Mouse (Mus musculus) cerebellum, adult 9-11 months (tissue): ENCODE measurements around the gene Sema5a.
A peak's percentile ranks its signal among the peaks of the same experiment; 100 is the strongest.

Experiments used
- DNase-seq: peaks from one replicate; pipeline ENCODE4 v3.0.0; 2022

Gene Sema5a

DNA sequence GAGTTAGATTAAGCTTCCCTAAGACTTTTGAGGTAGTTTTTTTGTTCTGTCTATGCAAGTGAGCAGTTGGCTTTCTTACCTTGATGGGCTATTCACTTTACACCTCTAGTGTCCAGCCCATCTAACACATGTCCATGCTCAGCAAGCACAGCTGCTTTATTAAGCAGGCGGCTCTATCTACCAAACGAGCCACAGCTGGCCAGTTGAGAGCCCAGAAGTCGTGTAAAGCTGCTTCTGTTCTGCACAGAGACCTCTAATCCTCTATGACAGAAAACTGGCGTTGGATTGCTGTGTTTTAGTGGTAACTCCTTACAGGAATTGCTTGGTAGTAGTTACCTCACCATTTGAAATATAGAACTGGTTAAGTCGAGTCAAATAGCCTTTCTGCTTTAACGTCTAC, 126.8 kb downstream of the Sema5a start:
- no peak for DNase-seq

GRCm38 (mm10) chr15:32376326-32376725, 131.7 kb downstream of the Sema5a start:
- DNase-seq: no peak

DNA sequence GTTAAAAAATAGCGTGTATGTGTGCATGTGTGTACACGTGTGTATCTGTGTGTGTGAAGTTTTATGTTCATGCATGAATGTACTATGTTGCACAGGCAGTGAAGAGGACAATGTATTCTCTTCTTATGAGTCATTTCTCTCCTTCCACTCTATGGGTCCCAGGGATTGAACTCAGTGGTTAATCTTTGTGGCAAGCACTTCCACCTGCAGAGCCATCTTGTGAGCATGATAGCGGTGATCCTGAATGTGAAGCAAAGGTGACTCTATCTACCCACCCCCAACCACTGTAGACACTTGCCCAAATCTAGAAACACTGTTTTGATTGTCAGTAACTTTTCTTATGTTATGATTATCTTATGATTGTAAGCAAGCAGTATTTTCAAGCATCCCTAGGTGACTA, 133.2 kb downstream of the Sema5a start:
- no peak for DNase-seq

DNA sequence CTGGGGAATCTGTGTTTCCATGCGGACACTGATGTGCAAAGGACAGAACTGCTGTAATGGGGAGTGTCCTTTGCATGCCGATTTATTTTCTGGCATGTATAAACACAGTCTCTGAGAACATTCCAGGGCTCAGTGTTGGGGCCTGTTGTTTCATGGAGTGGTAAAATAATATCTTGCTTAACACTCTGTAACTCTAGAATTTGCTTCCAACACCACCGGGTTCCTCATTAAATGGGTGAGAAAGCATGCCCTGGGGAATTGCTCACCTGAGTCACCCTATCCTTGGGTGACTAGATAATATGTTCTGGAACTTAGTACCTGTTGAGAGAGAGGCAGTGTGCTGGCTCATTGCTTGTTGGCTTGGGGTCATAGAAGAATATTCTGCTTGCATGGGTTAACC, 135.7 kb downstream of the Sema5a start:
- no peak for DNase-seq

GRCm38 (mm10) chr15:32382930-32383481, 138.4 kb downstream of the Sema5a start:
- DNase-seq: no peak

DNA sequence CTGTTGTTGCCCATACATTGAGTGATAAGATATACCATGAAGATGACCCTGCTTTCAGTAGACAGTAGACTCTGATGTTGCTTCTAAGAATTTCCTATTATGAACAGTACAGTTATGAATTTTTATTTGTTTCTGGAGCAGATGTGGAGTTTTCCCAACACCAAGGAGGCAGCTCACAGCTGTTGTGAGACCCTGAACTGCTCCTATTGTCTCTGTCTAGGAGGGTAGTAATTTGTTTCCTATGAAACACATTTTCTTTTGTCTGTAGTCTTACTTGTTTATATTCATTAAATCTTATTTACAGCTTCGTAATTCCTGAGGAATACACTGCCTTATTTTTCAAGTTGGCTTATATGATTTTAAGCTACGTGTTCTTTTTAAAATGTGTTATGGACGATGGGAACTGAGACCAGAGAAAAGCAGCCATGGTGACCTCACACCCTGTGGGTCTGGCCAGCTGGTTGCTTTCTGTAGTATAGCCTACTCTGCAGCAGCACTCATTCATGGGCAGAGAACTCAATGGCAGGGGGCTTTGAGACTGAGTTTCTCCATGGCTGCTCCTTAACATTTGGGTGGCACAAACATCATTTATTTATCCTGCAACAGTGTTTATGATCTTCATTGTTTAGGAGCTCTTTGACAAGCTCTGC, 151.8 kb downstream of the Sema5a start:
- no peak for DNase-seq

GRCm38 (mm10) chr15:32397064-32397463, 152.5 kb downstream of the Sema5a start:
- no peak for DNase-seq

DNA sequence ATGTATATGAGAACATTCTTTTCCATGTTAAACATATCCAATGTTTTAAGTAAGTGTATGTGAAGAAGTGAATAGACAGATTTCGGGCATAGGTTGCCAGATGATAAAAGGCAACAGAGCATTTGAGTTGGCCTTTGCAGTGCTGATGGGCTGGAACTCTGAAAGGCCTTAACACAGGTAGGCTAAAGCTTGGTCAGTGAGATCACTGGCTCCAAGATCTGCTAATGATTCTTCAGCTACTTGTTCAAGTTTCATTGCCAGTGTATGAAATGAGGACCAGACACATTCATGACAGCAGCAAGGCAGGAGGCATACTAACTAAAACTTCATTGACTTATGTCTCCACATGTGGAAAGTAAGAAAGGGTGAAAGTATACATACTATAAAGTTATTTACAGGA, 154.1 kb downstream of the Sema5a start:
- DNase-seq: no peak

DNA sequence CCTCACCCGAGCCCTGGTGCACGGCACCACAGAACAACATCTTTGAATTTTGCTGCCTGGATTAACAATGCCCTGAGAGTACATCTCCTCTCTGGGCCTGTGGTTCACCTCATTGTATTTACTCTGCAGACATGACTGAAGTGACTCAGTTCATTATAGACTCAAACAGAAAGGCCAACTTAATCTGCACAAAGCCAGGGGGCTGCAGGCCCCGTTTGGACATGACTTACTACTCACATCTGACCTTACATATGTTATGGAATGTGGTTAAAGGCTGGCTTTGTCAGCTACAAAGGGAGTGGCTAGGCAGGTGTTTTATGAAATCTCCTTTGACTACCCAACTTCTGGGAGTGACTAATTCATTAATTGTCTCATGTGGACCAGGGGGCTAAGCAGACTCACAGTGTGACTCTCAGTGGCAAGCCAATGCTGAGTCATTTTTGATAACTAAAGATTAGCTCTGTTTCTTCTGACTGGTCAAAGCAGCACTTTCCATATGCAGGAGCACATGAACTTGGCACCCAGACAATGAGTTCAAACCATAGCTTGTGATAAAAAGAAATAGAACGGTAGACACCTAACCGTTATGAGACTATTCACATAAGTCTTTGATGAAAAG, 157.4 kb downstream of the Sema5a start:
- DNase-seq: no peak

DNA sequence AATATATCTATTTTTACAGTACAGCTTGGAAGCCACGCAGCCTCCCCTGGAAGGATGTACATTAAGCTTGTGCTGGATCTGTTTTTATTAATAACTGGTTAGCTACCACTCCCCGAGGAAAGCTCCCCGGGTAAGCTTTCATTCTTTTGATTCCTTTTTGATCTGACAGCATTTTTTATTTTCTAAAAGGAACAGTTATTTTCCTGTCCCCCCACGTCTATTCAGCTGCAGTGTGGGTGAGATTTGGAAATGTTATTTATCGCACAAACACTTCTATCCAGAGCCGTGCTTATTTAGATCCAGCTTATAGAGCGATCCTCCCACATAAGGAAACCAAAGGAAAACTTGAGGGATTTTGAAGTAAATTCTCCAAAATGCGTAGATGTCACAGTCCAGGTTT, 158.7 kb downstream of the Sema5a start:
- no peak for DNase-seq

DNA sequence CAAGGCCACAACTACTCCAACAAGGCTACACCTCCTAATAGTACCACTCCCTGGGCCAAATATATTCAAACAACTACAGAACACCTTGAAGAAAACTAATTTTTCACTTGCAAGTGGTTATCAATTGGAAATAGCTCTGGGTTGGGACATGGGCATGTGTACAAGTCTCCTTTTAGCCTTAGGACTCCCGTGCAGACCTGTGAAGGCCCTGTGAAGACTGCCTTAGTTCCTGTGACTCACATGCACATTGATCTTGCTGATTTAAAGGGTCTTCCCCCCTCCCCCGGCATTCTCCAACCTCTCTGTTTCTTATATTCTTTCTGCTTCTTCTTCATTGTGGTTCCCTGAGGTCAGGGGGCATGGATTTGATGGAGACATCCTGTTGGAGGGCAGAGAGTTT, 161.8 kb downstream of the Sema5a start:
- no peak for DNase-seq

DNA sequence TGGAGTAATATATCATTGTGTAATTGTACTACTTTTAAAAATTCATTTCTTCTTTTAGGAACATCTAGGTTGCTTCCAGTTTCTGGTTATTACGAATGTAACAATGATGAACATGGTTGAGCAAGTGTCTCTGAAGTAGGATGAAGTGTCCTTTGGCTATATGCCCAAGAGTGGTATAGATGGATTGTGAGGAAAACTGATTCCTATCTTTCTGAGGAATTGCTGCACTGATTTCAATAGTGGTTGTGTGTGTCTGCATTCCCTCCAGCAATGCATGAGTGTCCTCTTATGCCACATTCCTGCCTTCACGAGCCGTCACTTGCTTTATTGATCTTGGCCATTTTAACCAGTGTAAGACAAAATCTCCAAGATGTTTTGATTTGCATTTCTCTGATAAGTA, 163.2 kb downstream of the Sema5a start:
- DNase-seq: no peak

DNA sequence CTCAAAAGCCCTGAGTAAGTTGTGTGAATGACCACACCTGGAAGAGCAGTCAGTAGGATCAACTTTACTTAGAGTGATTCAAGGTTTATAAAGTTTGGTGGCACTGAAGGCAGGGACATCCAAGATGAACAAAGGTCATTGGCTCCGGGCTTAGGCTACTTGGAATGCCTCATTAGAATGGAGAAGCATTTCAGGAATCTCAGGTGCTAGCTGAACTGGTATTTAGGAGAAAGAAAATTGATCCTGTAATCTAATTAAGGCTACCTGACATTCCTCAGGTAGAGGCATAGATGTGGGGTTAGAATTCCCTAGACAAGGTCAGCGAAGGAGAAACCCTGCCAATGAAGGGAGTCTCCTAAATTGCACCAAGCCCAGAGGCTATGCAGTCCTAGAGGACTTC, 171.7 kb downstream of the Sema5a start:
- no peak for DNase-seq

- DNase-seq: peak; percentile 18
Measured at GRCm38 (mm10) chr15:32422631-32423030, 178.0 kb downstream of the Sema5a start.

DNA sequence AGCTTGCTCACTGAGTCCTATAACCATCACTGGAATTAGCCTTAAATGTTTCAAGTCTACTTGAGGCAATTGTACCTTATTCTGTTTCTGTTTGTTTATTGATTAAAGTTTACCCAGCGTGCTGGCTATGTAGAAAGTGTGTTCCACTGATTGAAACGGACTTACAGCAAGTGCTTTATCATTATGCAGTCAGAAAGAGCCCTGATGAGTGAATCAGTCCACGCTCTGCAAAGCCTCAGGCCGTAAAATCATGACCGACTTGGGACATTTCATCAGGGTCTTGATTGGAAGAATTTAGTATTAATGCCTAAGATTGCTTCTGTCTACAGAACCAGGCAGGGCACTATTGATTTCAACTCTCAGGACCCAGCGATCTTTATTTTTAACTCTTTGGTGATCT, 178.5 kb downstream of the Sema5a start:
- no peak for DNase-seq

- no peak for DNase-seq
Measured at GRCm38 (mm10) chr15:32427188-32427924, 182.7 kb downstream of the Sema5a start.

- DNase-seq: no peak
Measured at GRCm38 (mm10) chr15:32432927-32433832, 188.6 kb downstream of the Sema5a start.

GRCm38 (mm10) chr15:32433833-32434155, 189.2 kb downstream of the Sema5a start:
- no peak for DNase-seq

GRCm38 (mm10) chr15:32434274-32434673, 189.7 kb downstream of the Sema5a start:
- DNase-seq: no peak

DNA sequence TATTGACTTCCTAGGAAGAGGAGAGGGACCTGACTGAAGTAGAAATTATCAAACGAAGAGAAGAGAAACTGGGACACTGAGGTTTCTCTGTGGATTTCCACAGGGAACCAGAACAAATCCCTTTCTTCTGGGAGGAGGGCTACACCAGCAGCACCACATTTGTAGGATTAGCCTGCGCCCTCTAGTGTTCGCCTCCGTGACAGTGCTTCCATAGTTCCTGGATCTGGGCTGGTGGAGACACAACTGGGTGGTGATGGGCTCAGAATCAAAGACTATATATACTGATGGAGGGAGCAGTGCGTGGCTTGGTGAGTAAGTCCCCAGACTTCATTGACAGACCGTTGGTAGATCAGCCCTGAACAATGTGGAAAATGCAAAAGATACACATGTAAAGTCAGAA, 193.0 kb downstream of the Sema5a start:
- peak; percentile 74 for DNase-seq

DNA sequence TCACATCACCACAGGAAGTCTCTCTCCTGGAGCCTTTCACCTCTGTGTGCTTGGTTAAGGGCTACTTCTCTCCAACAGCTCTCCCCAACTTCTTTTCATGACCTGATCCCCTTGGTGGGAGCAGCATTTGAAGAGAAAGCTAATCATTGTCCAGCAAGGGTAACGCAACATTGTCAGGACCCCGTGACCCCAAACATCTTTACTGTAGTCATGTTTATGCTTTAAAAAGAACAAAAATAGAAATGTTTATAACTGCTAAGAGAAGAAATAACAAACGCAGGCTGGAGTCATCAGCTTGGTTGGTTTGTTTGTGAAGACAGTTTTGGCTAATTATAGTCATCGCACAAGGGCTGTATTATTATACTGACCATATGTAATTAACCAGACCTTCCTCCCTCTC, 198.1 kb downstream of the Sema5a start:
- DNase-seq: no peak

DNA sequence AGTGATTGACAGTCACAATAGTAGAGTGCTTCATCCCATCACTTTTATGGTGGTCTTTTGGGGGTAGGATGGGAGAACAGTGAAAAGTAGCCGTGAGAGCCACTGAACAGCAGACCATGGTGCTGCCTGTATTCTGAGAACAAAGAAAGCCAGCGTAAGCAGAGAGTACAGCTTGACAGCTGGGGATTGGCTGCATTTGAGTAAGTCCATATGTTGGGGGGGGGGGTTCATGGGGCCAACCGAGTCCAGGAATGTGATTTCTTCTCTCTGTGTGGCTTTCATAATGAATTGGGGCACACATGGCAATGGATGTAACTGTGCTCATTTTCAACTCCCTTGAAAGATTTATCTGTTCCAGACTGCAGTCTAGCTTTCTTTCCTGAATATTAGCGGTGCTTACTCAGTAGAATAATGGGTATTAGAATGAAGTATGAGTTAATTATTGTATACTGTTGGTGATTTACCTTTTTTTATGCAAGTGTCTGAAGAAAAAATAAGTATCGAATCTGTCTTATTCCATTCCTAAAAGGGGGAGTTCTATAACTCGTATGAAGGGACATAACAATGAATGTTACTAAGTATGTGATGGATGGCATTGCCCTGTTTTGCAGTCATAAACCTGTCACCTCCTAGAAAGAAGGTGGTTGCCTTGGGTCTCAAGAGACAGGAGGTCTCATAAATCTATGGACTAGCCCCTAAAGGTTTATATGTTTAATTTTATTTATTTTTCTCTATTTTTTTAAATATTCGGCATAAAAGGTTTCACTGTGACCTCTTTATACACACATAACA, 203.1 kb downstream of the Sema5a start:
- no peak for DNase-seq
